Mouse (Mus musculus) ES-E14 (cell line): ENCODE measurements around the gene Ctnnd2.

Experiments used
- CHD2 ChIP-seq: IDR thresholded peaks from 2 replicates; pipeline ENCODE4 v1.6.1; 2014; ENCODE audit warnings: mild to moderate bottlenecking, low read depth, low read length, inconsistent platforms
- HCFC1 ChIP-seq: IDR thresholded peaks from 2 replicates; pipeline ENCODE4 v1.6.1; 2012; ENCODE audit warnings: low read length, inconsistent platforms, borderline replicate concordance; ENCODE audit not compliant: insufficient read depth
- ZC3H11A ChIP-seq: IDR thresholded peaks from 2 replicates; pipeline ENCODE4 v1.6.1; 2012; ENCODE audit warnings: low read depth, mild to moderate bottlenecking, inconsistent platforms, low read length, borderline replicate concordance

- no peak for TF ChIP-seq CHD2
- TF ChIP-seq ZC3H11A = no peak
- TF ChIP-seq HCFC1 = no peak
Measured at GRCm38 (mm10) chr15:30201617-30202016, 29.2 kb downstream of the Ctnnd2 start.
